Mouse (Mus musculus): ENCODE data around the gene Ddias. TPM values are rescaled to one million over a fixed set of nuclear protein-coding genes. Genes with fewer than 3 reads are reported as not detected.

The Ddias gene
- total RNA-seq, 2 experiments from 2014 or later: 0.55 to 0.87 TPM

DNA sequence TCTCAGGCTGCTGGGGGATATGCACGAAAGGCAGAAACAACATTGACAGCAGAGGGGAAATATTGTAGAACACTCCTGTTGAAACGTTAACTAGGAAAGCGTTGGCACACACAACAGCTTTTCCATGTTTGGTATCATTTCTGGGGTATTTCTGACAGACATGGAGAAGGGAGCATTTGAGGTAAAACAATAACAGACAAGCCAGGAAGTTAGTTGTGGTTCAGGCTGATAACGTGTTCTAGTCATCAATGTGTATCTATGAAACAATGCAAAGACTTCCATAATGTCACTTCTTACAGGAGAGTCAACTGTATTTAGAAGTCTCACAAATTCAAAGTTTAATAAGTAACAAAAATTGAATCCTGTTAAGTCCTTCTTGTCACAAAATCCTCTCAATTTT is 2.5 kb downstream of the Ddias start:
- intact Hi-C loops (cut with DNase I): loop anchor here (5.0 kb wide), 2 partner anchors 129 to 234 kb away; partner anchors contain the start of genes Ankrd42 and Rab30

DNA sequence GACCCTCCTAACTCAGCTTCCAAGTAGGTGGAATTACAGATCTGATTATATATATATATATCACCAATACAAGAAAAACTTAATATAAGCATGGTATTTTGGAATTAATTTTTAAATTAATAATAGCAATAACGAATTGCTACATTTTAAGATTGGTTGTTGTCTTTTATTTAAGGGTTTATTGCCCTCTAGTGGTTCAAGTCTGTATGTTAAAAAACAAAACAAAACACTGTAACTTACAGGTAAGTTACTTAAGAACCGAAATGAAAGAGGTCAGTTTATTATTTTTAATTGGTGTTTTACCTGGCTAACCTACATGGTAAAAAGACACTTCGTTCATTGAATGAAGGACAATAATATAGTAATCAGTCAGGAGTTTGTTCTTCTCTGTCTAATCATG is 3.9 kb downstream of the Ddias start:
- no peak for DNase-seq (ENCODE audit: low spot score in 2 of 2)
- intact Hi-C loops (cut with DNase I): loop anchor here (5.0 kb wide), 2 partner anchors 128 to 233 kb away; partner anchors contain the start of genes Ankrd42 and Rab30

More for the DNA sequence above, 2.5 kb downstream of the Ddias start:
- no peak for DNase-seq (ENCODE audit: low spot score in 2 of 2)

DNA sequence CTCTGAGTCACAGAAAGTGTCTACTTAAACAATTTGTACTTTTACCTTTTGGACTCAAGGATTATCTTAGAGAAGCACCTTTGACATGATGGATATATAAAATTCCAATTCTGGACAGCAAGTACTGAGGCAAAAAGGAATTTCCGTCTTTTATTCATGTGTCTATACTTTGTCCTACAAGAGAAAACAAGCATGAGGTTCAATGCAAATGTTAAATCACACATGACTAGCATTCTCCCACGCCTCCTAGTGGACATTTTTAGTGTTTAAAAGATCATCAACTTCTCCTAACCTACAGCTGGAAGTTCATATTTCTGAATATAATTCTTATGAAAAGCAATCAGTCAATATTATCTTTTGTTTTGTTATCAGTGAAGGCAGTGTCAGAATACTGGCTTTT is 7.5 kb downstream of the Ddias start:
- peak in 1 of 2 experiments; percentile 46 for DNase-seq (ENCODE audit: low spot score in 2 of 2)
- intact Hi-C loops (cut with DNase I): loop anchor here (5.0 kb wide), 2 partner anchors 239 to 764 kb away; no protein-coding TSS in a partner anchor

DNA sequence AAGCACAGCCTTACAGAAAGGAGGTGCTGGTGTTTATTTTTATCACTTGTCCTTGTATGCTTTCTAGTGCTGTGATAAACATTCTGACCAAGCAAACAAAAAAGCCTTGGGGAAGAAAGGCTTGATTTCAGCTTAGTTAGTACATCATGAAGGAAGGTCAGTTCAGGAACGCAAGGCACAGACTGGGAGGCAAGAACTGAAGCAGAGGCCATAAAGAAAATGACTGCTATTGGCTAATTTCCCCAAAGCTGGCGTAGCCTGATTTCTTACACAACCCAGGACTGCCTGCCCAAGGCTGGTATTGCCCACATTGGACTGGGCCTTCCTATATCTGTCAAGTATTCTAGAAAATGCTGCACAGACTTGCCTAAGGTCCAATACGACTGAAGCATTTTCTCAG is 25.8 kb downstream of the Ddias start:
- DNase-seq (ENCODE audit: low spot score in 2 of 2): no peak
- intact Hi-C loops (cut with DNase I): no loop called here

DNA sequence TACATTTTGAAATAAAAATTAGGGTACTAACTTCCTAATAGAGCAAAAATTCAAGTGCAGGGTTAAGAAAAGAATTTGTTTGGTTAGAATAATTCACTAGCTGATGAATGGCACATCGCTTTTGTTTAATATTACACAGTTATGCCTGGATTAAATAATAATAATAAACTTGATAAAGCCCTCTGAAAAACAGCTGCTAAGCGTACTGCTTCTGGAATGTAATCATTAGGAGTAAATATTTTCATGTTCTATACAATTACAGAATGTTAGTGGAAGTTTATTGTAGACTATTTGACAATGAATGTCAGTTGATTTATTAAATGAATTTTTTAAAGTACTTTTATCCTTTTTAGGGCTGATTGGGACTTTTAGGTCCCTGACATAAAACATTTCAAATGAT is 31.8 kb downstream of the Ddias start:
- intact Hi-C loops (cut with DNase I): no loop called here
- DNase-seq (ENCODE audit: low spot score in 2 of 2): no peak

DNA sequence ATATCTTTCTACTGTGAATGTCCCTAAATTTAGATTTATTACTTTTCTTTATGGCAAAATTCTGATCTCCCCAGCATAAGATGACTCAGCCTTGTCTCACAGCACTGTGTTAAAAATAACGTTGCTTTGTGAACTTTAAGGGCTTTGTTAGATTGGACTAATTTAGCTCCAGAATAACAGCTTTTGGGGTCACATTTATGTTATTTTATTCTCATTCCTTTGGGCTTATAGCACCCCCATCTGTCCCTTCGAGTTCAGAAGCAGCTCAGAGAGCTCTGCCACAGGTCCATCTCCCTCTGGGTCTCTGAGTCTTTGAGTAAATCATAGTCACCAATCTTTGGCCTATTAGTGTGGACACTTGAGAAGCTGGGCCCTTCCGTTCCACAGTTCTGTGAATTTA is 36.1 kb downstream of the Ddias start:
- peak in 1 of 2 experiments; percentile 15 for DNase-seq (ENCODE audit: low spot score in 2 of 2)
- intact Hi-C loops (cut with DNase I): no loop called here

DNA sequence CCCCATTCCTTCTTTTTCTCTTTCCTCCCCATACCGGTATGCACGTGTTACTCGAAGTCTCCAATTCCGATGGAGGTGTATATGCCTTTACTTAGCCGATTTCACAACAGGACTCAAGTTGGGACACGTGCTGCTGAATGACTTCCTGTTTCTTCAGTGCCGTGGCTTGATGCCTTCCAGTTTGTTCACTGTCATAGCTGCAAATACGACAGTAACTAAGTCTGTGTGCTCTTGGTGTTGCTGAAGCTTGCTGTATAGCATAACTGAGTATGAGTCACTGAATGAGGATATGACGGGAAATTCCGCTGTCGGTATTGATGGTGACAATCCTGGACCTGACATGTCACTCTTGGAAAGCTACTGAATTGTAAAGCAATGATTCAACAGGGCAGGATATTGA is 36.8 kb downstream of the Ddias start:
- intact Hi-C loops (cut with DNase I): no loop called here
- DNase-seq (ENCODE audit: low spot score in 2 of 2): no peak

DNA sequence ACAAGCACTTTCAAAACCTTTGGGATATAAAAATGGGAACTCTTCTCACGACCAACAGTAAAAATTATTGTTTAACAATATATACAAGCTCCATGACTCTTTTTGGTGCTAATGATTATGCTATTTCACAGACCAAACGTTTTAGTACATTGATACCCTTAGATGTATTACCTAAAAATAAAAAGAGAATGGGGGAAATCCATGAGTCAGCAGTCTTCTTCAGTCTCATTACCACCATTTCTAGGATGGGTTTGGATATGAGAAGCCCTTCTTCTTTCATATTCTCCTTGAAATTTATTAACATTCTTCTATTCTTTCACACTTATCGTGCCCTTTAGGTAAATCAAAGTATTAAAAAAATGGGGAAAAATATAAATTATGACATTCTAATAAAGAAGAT is 37.6 kb downstream of the Ddias start:
- intact Hi-C loops (cut with DNase I): no loop called here
- no peak for DNase-seq (ENCODE audit: low spot score in 2 of 2)

DNA sequence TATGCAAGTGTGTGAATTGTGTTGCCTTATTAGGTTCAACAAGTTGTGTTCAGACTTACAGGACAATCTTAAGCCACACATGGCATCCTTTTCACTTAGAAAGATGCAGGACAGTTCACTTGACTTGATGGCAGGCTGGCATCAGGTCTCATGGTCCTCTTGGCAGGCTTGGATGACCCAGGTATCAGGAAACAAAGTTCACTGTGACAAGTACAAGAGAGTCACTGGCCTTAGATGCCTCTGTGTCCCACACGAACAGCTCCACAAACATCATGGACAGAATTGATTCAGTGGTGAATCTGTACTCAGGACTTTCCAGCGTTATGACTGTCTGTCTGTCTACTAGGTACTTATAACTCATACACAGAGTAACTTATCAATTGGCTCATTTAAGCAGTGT is 39.7 kb downstream of the Ddias start:
- intact Hi-C loops (cut with DNase I): no loop called here
- DNase-seq (ENCODE audit: low spot score in 2 of 2): no peak

DNA sequence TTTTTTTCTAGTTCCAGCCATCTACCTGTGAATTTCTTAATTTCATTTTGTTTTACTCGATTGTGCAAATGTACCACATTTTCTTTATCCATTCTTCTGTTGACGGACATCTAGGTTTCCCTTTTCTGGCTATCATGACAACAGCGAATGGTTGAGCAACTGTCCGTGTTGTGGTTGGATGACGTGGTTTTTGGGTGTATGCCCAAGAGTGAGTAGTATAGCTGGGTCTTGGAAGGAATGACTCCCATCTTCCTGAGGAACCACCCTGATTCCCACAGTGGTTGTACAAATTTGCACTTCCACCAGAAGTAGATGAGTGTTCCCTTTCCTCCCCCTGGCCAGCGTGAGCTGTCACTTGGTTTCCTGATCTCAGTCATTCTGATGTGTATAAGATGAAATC is 41.7 kb downstream of the Ddias start:
- no peak for DNase-seq (ENCODE audit: low spot score in 2 of 2)
- intact Hi-C loops (cut with DNase I): no loop called here

DNA sequence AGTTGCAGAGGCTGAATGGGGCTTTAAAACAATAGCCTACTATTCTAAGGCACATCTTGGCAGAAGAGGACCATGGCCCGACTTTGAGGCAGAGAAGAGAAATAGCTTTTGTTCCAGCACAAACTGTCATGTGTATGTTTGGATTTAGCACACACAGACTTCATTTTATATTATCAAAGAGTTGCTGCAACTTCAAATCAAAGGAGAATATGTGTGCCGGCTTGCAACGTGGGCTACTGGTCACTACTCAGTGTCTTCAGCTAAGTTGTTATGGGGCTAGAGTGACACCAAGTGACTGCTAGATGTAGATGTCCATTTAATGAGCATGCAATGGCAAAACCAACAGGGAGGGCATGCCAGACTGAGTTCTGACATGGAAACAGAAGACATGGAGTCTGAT is 46.1 kb downstream of the Ddias start:
- peak in 1 of 2 experiments; percentile 21 for DNase-seq (ENCODE audit: low spot score in 2 of 2)
- intact Hi-C loops (cut with DNase I): loop anchor here (10.0 kb wide), 1 partner anchor 83 kb away; the partner anchor contains the start of gene Rab30

DNA sequence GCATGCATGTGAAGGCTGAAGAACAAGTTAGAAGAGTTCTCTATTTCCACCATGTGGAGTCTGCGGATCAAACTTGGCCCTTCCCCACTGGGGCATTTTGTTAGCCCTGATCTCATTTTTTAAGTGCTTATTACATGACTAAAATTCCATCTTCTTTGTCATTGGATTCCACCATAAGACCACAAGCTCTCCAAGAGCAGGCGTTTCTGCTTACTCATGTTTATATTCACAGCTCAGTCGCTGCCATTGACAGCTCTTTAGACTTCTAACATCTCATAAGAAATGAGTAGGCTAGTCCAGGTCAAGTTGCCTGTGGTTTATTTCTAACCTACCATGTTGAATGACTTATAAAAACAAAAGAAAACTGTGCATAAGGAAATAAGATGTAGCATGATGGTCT is 47.8 kb downstream of the Ddias start:
- DNase-seq (ENCODE audit: low spot score in 2 of 2): no peak
- intact Hi-C loops (cut with DNase I): loop anchor here (10.0 kb wide), 1 partner anchor 81 kb away; the partner anchor contains the start of gene Rab30

DNA sequence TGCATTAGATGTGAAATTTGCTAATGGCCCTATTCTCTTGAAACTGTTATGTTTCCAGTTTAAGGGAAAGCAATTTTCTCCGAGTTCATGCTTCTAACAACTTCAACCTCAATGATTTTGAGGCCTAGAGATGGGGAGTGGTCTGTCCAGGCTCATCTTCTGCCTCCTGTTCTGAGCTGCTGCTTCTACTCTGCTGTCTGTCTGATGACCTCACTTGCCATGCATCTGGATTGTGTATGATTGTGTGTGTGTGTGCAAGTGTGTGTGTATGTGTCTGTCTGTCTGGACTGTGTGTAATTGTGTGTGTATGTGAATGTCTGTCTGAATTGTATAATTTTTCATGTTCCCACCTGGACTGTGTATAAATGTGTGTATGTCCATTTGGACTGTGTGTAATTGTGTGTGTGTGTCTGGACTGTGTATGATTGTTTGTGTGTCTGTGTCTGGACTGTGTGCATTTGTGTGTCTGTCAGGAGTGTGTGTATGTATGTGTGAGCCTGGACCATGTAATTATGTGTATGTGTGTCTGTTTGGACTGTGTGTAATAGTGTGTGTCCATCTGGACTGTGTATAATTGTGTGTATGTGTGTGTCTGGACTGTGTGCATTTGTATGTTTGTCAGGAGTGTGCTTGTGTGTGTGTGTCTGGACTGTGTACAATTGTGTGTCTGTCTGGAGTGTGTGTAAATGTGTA is 51.5 kb downstream of the Ddias start:
- intact Hi-C loops (cut with DNase I): loop anchor here (10.0 kb wide), 1 partner anchor 78 kb away; the partner anchor contains the start of gene Rab30
- DNase-seq (ENCODE audit: low spot score in 2 of 2): no peak

DNA sequence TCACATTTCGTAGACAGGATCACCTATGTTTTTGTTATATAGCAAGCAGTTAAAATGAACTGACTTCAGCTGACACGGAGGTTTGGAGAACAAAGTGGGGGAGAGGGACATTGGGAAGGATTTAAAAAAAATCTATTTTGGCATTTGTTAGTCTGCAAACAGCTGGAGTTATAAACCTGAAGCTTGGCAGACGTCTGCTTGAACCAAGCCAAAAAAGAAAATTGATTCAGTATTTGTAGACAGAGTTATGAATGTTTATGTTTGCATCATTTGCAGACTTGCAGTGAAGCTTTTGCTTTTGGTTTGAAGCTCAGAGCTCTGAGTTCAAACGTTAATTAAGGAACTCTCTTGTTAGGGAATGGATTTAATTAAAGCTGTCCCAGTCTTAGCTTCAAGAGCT is 52.2 kb downstream of the Ddias start:
- DNase-seq (ENCODE audit: low spot score in 2 of 2): no peak
- intact Hi-C loops (cut with DNase I): loop anchor here (10.0 kb wide), 1 partner anchor 77 kb away; the partner anchor contains the start of gene Rab30

DNA sequence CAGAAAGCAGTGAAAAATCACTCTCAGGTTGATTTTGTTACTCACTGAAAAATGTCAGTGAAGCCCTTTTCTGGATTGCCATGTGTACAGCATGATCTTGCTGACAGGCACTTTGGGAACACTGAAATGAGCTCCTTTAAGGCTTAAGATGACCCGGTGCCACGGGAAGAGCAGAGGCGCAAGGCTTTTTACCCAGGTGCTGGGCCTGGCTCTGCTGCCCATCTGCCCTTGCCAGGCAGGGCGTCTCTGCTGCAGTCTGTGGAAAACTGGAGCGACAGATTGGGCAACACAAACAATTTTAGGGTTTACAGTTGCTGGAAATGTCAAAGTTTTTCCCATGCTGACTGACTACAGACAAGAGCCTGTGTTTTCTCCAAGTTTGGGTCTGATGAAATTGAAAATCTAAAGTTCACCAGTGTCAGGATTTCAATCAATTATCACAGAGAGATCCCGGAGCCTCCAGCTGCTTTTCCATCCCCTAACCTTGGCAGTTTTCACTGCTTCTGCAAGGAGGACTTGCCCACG is 53.0 kb downstream of the Ddias start:
- no peak for DNase-seq (ENCODE audit: low spot score in 2 of 2)

DNA sequence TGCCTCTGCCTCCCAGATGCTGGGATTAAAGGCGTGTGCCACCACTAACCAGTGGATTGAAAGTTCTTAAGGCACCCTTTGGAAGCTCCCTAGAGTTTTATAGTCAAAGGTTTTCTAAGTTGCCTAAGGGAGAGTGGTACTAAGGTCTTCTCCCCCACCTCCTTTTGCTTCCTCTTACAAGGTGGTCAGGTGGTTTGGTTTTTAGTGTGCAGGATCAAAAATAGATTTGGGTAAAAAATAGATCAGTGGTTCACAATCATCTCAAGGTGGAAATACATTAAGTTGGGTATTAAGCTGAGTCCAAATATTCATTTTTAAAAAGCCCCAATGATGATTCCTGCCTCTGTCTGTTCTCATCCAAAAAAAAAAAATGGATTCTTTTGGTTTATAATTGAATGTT is 53.6 kb downstream of the Ddias start:
- intact Hi-C loops (cut with DNase I): loop anchor here (10.0 kb wide), 1 partner anchor 76 kb away; the partner anchor contains the start of gene Rab30
- DNase-seq (ENCODE audit: low spot score in 2 of 2): no peak

More for the DNA sequence above, 53.0 kb downstream of the Ddias start:
- intact Hi-C loops (cut with DNase I): loop anchor here (10.0 kb wide), 1 partner anchor 76 kb away; the partner anchor contains the start of gene Rab30

DNA sequence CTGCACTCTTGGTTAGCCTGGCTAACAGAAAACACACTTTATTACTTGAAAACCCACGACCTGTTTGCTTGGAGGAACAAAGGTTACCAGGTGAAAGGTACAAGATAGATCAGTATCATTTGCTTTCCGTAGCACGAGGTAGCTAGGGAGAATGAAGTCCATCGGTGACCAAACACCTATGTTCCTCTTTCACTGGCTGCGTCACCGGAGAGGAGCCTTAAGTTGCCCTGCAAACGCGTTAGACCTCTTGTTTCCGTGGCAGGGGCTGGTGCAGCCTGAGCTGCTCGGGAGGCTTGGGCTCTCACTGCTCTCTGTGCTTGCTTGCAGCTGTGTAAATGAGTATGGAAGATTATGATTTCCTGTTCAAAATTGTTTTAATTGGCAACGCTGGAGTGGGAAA is 54.4 kb downstream of the Ddias start:
- intact Hi-C loops (cut with DNase I): loop anchor here (10.0 kb wide), 1 partner anchor 75 kb away; the partner anchor contains the start of gene Rab30
- DNase-seq (ENCODE audit: low spot score in 2 of 2): no peak

DNA sequence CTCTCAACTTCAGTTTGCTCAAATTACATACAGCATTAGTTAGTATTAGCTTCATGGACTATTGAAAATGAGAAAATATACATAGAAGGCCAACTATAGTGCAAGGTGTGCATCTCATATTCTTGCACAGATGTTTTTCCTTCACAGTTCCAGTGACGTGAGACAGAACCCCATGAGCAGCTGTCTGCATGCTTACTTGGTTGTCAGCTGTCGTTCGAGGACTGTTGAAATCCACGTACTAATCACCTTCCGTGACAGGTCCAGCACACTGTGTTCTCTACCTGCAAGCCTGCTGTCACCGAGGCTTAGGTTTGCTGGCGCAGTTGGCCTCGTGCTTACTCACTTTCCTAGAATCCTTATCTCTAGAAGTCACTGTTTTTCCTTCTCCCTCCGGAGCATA is 56.2 kb downstream of the Ddias start:
- DNase-seq (ENCODE audit: low spot score in 2 of 2): no peak
- intact Hi-C loops (cut with DNase I): no loop called here

DNA sequence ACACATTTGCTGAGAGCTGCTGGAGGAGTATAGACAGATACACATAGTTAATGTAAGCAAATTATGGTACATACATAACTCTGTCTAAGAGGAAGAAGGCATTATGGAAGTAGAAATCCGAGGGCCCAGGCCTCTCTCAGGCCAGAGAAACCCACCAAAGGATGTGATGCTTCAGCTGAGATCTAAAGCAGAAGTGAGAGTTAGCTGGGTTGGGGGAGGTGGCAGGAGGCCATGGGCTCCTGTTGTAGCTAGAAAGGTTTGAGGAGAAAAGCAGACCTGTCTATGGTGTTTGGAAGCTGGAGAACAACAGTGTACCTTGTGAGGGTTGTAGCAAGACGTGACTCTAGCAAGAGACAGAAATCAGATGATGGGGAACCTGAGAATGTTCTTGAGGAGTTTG is 56.8 kb downstream of the Ddias start:
- intact Hi-C loops (cut with DNase I): no loop called here
- no peak for DNase-seq (ENCODE audit: low spot score in 2 of 2)

DNA sequence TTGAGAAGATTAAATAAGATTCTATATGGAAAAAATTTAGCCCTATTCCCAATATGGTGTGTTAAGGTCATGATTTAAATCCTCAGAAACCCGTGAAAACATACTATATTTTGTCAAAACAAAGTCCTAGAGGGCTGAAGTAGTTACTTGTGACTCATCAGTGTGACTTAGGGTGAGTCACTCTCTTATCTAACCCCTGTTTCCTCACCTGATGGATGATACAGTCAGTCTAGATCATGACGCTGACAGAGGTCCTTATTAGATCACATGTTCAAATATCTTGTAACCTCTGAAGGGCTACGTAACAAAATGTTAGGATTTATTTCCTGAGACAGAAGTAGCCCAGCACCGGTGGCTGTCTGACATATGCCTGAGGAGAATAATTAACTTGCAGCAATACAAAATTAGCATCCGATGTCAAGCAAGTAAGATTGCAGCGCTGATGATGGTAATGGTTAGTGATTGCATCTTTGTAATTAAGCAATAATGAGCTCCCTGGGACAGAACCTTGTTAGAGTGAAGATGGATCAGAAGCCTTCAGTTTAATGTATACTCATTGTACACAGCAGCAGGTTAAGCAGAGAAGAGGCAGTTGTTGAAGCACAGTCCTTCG is 62.3 kb downstream of the Ddias start:
- no peak for DNase-seq (ENCODE audit: low spot score in 2 of 2)
- intact Hi-C loops (cut with DNase I): no loop called here
